Mouse (Mus musculus) intestine, embryonic 14.5 days (tissue): ENCODE data around the gene Cbx1. TPM values are rescaled to one million over a fixed set of nuclear protein-coding genes. Genes with fewer than 3 reads are reported as not detected.
A peak's percentile ranks its signal among the peaks of the same experiment; 100 is the strongest.
"Not testable (repeated sequence)": the region's sequence is repeated elsewhere in the genome, so short reads cannot be mapped to it uniquely, and the experiment has no call there.

ENCODE experiments used
- ATAC-seq: fragments of 200-750 bp; cut with Nextera tagmentation; replicated peaks from 2 replicates; pipeline ENCODE4 v1.8.0; 2017; ENCODE audit warnings: low read depth, moderate number of reproducible peaks, moderate TSS enrichment, moderate library complexity; ENCODE audit not compliant: low FRiP score, low TSS enrichment
- DNase-seq: peaks from one replicate; pipeline ENCODE4 v3.0.0-alpha.2; 2018; ENCODE audit warnings: low spot score
- H3K27ac ChIP-seq: fragments of 300-500 bp; sonication (generic); 2 replicates; pipeline ENCODE4 v1.5.1; 2014; ENCODE audit warnings: low read depth, mild to moderate bottlenecking, control low read depth
- H3K27me3 ChIP-seq: fragments of 300-500 bp; sonication (generic); replicated peaks from 2 replicates; pipeline ENCODE4 v1.6.1; 2014; ENCODE audit warnings: low read length, control low read depth; ENCODE audit not compliant: control insufficient read depth, insufficient read depth
- H3K36me3 ChIP-seq: fragments of 300-500 bp; sonication (generic); 2 replicates; pipeline ENCODE4 v1.6.1; 2014; ENCODE audit warnings: low read length, control low read depth; ENCODE audit not compliant: control insufficient read depth, insufficient read depth
- H3K4me1 ChIP-seq: fragments of 300-500 bp; sonication (generic); replicated peaks from 2 replicates; pipeline ENCODE4 v1.6.1; 2014; ENCODE audit warnings: low read length, control low read depth, mixed read lengths; ENCODE audit not compliant: control insufficient read depth, insufficient read depth
- H3K4me2 ChIP-seq: fragments of 300-500 bp; sonication (generic); 2 replicates; pipeline ENCODE4 v1.6.1; 2014; ENCODE audit warnings: low read length
- H3K4me3 ChIP-seq: fragments of 300-500 bp; sonication (generic); 2 replicates; pipeline ENCODE4 v1.5.1; 2014; ENCODE audit warnings: low read depth, low read length, control low read depth, mixed read lengths
- H3K9ac ChIP-seq: fragments of 300-500 bp; sonication (generic); 2 replicates; pipeline ENCODE4 v1.6.1; 2014; ENCODE audit warnings: mild to moderate bottlenecking, low read length
- H3K9me3 ChIP-seq: fragments of 300-500 bp; sonication (generic); 2 replicates; pipeline ENCODE4 v1.6.1; 2016; ENCODE audit warnings: low read length, control low read depth; ENCODE audit not compliant: control insufficient read depth
- WGBS: fragments of 180-500 bp; shearing (Covaris S2); extraction: QIAGEN DNeasy Blood & Tissue Kit; methylation state at CpG from one replicate; pipeline ENCODE4 v1.1.7; 2014; 5-methylcytosine and 5-hydroxymethylcytosine counted together
- polyA plus RNA-seq: library from polyadenylated mRNA; unstranded; fragments of >200 nt; fragmentation: Nextera tagmentation; extraction: Ambion mirVana; gene quantifications from 2 replicates; pipeline ENCODE4 v1.2.1, GENCODE M21; 2014

Cbx1 gene
- polyA plus RNA-seq, 1 experiment from 2014 or later: 87.8 TPM

GRCm38 (mm10) chr11:96776968-96777962 is 11.7 kb upstream of the Cbx1 start, which contains the start of gene Snx11:
Snx11 (minus strand) TSS chr11:96777559.
- Histone ChIP-seq H3K4me1 (no peaks in the 10 kb centered on the region; the same call in 1 of the 2 replicates), H3K27me3 (no peaks in the 10 kb centered on the region), H3K27ac (peak within 1 kb of the TSS; percentile 28; the same call in 1 of the 2 replicates), H3K9ac (peak within 1 kb of the TSS; percentile 51), H3K4me3 (peak within 1 kb of the TSS; percentile 62), H3K36me3 (peaks cover 21% of the 10 kb centered on the region), H3K9me3 (no peaks in the 10 kb centered on the region), H3K4me2 (peak within 1 kb of the TSS; percentile 60)
- 1% methylated on average over 59 of the region's 59 CpGs for WGBS
- ATAC-seq (peak; percentile 100), DNase-seq (peak; percentile 97)

GRCm38 (mm10) chr11:96778061-96778627 is 10.8 kb upstream of the Cbx1 start:
- peaks cover 12% of the 10 kb centered on the region; the same call in 1 of the 2 replicates for H3K36me3 ChIP-seq
- not testable (repeated sequence) for DNase-seq, H3K4me1 ChIP-seq, H3K27me3 ChIP-seq, ATAC-seq, H3K9me3 ChIP-seq
- peak overlapping the region; percentile 62 for H3K4me3 ChIP-seq
- peak overlapping the region; percentile 60 for H3K4me2 ChIP-seq
- 69% methylated on average over 10 of the region's 10 CpGs for WGBS
- peak overlapping the region; percentile 29; the same call in 1 of the 2 replicates for H3K9ac ChIP-seq
- peak overlapping the region; percentile 28; the same call in 1 of the 2 replicates for H3K27ac ChIP-seq

- no peaks in the 10 kb centered on the region for H3K36me3 ChIP-seq
- DNase-seq (no peak), ATAC-seq (no peak)
- H3K9me3 ChIP-seq: no peaks in the 10 kb centered on the region
- 78% methylated on average over 5 of the region's 5 CpGs for WGBS
- H3K4me1 ChIP-seq: no peaks in the 10 kb centered on the region; the same call in 1 of the 2 replicates
- H3K27ac ChIP-seq: no peak overlapping the region
- no peak overlapping the region for H3K9ac ChIP-seq
- H3K4me3 ChIP-seq: no peak overlapping the region
- no peak overlapping the region for H3K4me2 ChIP-seq
- H3K27me3 ChIP-seq: no peaks in the 10 kb centered on the region
Measured at GRCm38 (mm10) chr11:96780306-96780705, 8.6 kb upstream of the Cbx1 start.

- Histone ChIP-seq H3K9ac (no peak overlapping the region), H3K27me3 (no peaks in the 10 kb centered on the region), H3K27ac (no peak overlapping the region), H3K4me1 (no peaks in the 10 kb centered on the region; the same call in 1 of the 2 replicates), H3K4me3 (no peak overlapping the region), H3K4me2 (no peak overlapping the region), H3K36me3 (no peaks in the 10 kb centered on the region), H3K9me3 (no peaks in the 10 kb centered on the region)
- DNase-seq (no peak), ATAC-seq (no peak)
- WGBS: 73% methylated on average over 2 of the region's 2 CpGs
Measured at GRCm38 (mm10) chr11:96781425-96781824, 7.5 kb upstream of the Cbx1 start.

- H3K4me1 ChIP-seq, H3K27me3 ChIP-seq, H3K36me3 ChIP-seq, H3K27ac ChIP-seq, ATAC-seq, H3K4me2 ChIP-seq, H3K9ac ChIP-seq, H3K4me3 ChIP-seq, H3K9me3 ChIP-seq: not testable (repeated sequence)
- peak; percentile 89 for DNase-seq
- WGBS: 14% methylated on average over 7 of the region's 7 CpGs
Measured at GRCm38 (mm10) chr11:96784847-96785246, 4.1 kb upstream of the Cbx1 start.

GRCm38 (mm10) chr11:96786731-96787450 is 2.0 kb upstream of the Cbx1 start:
- Histone ChIP-seq H3K36me3 (0 out of 2 replicates have a peak, but pooled peaks cover 8% of the 10 kb centered on the region), H3K27me3 (no peaks in the 10 kb centered on the region), H3K27ac (no peak overlapping the region), H3K4me2 (no peak overlapping the region), H3K9me3 (no peaks in the 10 kb centered on the region), H3K4me1 (peaks cover 18% of the 10 kb centered on the region), H3K4me3 (no peak overlapping the region), H3K9ac (no peak overlapping the region)
- WGBS: 33% methylated on average over 9 of the region's 9 CpGs
- DNase-seq: no peak
- no peak for ATAC-seq

- no peaks in the 10 kb centered on the region for H3K27me3 ChIP-seq
- peak overlapping the region; percentile 89 for H3K9ac ChIP-seq
- ATAC-seq (no peak), DNase-seq (no peak)
- H3K27ac ChIP-seq: no peak overlapping the region
- H3K4me3 ChIP-seq: peak overlapping the region; percentile 88
- 0 out of 2 replicates have a peak, but pooled peaks cover 8% of the 10 kb centered on the region for H3K36me3 ChIP-seq
- H3K4me2 ChIP-seq: peak overlapping the region; percentile 92
- H3K4me1 ChIP-seq: peaks cover 21% of the 10 kb centered on the region
- 5% methylated on average over 5 of the region's 5 CpGs for WGBS
- H3K9me3 ChIP-seq: no peaks in the 10 kb centered on the region
Measured at GRCm38 (mm10) chr11:96789990-96790389, 1.1 kb downstream of the Cbx1 start.

GRCm38 (mm10) chr11:96790681-96791080 is 1.8 kb downstream of the Cbx1 start:
- DNase-seq (no peak), ATAC-seq (no peak)
- Histone ChIP-seq H3K36me3 (peaks cover 14% of the 10 kb centered on the region), H3K9me3 (no peaks in the 10 kb centered on the region), H3K9ac (no peak overlapping the region), H3K27ac (no peak overlapping the region), H3K4me2 (peak overlapping the region; percentile 92), H3K4me3 (peak overlapping the region; percentile 88), H3K27me3 (no peaks in the 10 kb centered on the region), H3K4me1 (peaks cover 21% of the 10 kb centered on the region)
- 10% methylated on average over 1 of the region's 1 CpGs for WGBS
